Mouse (Mus musculus) telencephalon, adult 2 months (tissue): ENCODE measurements around the gene Duoxa2.

Source experiments
- DNase-seq: peaks from one replicate; pipeline ENCODE4 v3.0.0-alpha.2; 2011; ENCODE audit warnings: low read depth, low spot score

The Duoxa2 gene

DNA sequence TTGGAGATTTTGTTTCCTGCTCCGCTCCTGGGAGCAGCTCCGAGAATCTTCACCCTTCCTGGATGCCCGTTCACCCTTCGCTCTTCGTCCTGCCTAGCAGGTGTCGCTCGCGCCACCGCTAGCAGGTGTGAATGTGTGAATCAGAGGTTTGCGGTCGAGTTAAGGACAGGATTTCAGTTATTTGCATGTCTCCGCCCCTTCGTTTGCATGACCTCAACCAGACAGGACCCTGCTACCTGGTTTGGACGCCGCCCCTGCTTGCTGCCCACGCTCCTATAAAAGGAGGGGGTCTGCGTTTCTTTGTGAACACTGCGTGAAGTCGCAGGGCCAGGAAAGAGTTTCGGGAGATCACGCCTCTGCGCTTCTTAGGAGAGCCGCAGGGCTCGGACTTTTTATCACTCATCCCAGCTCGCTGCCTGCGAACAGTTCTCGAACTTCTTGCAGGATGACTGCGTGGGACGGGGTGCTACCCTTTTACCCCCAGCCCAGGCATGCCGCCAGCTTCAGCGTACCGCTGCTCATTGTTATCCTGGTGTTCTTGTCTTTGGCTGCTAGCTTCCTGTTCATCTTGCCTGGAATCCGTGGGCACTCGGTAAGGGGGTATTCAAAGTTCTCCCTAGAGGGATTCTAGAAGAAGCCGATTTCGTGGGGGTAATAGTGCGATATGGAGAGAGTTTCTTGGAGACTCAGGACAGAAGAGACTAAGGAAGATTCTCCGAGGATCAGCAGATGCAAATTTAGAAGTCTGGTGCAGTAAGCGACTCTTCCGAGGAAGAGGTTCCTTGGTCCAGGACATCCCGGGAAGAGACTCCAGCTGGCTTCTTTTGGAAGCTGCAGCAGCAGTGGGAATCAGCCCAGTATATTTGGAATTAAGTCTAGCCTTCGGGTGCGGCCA lies at the start of gene Duoxa2:
Gene Duoxa2 (plus strand): TSS at position 305 of the 895 bp plus-strand sequence.
- no peak for DNase-seq

DNA sequence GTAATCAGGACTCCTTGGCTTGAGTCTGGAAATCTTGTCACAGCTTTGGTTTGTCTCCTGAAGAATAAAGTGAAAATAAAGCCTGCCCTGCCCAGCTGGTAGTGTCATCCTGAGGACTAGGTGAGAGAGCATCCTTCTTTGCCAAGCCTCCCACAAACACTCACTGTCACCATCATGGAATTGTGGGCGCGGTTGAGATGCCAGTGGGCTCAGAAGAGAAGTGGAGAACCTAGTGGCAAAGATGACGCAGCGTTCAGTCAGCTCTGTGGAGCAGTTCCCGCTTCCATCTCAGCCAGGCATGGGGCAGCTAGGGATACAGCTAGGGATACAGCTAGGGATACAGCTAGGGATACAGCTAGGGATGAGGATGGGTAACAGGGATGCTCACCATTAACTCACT lies 42.7 kb upstream of the Duoxa2 start:
- no peak for DNase-seq

DNA sequence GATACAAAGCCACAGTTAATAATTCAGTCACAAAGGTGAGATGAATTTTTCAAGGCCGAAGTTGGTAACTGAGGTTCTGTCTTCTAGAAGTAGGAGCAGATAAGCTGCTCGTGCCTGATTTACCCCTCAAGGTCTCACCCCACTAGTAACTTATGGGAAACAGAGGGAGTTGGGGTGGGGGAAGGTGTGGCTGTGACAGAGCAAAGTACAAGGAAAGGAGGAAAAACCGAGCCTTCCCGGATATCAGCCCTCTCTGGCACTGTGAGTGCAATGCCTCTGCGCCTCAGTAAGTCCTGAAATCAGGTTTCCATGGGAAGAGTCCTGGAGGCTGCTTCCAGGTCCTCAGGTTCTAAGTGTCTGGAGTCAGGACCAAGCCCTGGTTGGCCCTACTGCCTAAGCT lies 38.0 kb upstream of the Duoxa2 start:
- no peak for DNase-seq

DNA sequence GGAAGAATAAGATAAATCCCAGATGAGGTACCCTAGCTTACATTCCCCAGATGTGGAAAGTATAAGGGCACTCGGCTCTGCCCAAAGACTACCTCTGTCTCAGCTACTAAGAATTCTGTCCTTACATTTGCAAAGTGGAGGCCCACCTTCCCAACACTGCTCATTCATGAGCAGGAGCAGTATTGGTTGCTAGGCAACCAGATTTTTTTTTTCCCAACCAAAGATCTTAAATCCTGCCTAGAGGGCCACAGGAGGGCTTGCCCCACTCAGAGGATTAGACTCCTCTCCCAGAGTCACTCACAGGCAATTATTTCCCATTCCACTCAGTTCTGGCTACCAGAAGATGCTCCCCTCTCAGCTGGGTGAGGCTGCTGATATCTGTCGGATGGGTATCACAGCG lies 34.0 kb upstream of the Duoxa2 start:
- DNase-seq: no peak

DNA sequence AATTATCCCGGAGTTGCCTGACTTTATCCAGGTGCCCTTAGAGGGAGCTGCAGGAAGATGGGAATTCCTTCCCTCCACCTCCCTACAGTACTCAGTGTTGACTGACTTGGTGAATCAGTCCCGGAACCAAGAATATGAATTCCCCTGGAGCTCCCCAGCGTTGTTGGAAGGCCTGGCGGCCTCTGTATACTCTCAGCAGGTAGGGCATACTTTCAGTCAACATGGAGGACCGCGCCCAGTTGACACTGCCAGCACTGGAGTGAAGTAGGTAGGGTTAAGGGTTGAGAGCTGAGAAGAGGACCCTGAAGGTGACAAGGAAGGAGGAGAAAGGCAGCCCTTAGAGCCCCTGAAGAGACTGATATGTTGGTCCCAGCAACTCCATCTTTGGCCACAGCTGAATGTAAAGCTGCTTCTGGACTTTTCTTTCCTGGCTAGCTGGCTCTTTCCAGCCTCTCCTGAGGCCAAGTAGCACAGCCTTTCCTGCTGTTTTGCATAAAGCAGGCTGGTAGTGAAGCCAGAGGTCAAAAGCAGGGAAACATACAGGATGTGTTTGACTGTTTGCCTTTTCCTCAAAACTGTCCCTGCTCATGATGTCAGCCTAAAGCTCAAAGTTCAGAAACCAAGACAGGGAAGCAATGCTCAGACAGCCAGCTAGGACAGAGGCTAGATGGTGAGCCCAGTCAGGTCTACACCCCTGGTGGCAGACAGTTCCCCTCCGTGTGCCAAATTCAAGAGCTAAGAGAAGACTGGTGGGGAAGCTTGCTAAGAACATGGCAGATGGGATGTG lies 32.1 kb upstream of the Duoxa2 start:
- no peak for DNase-seq

DNA sequence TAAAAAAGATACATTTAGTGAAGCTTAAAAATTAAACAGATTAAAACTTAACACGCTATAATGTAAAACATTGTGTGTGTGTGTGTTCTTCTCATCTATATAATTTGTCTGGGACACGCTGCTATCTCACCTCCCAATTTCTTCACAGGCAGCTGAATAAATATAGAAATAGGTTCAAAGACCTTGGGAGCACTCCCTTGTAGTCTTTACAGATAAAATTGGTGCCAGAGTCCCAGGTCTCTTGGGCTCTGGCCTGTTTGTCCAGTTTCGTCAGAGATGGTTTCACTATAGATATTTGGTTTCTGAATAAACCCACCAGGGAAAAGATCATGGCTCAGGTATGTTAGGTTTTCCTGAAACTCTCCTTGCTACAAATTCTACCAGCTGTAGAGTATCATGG lies 19.9 kb upstream of the Duoxa2 start:
- DNase-seq: no peak

DNA sequence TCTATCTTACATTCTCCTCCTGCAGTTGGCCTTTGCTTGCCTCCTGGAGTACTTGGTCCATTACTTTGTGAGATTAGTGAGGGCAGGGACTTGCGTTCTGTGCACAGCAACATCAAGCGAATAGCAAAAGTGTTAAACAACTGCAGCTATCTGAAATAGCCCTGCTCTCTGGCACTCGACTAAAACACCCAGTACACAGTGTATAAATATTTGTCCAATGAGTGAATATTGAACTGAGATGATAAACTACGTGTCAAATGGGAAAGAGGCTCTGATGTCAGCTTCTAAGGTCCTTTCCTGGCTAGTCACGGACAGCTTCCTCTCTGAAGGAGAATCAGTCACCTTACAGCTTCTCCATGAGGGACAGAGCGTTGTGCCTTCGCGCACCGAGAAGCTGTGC lies 14.6 kb upstream of the Duoxa2 start:
- DNase-seq: no peak

DNA sequence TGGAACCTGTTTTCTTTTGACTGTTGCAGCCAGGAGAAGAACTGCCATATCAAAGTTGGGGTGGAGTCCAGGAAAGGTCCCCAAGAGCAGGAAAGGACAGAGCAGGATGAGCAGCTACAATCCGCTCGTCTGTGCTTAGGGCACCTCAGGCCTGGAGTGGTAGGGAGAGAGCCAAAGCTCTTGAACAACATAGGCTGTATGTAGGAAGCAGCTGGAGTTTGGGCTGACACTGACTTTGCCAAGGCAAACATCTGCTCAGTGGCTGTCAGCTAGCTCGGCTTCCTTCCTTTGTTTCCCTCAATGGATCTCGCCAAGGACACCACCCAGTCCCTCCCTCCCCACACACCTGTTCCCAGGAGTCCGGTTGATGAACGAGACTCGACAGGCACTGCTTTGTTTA lies 12.6 kb upstream of the Duoxa2 start:
- no peak for DNase-seq

DNA sequence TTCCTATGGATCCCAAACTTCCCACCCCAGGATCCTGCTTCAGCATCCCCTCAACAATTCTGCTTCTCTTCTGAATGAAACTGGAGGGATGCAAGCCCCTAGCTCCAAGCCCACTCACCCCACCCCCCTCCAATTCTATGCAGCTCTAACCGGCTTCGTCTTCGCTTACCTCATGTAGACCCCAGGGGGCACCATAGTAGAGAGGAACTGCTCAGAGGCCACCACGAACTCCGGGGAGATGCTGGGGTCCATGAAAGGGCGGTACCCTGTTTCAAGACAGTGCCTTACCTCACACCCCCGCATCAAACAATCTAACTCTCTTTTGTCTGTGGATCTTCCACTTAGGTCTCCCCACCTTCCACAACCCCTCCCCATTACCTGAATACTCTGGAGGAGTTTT lies 3.8 kb upstream of the Duoxa2 start:
- DNase-seq: no peak

DNA sequence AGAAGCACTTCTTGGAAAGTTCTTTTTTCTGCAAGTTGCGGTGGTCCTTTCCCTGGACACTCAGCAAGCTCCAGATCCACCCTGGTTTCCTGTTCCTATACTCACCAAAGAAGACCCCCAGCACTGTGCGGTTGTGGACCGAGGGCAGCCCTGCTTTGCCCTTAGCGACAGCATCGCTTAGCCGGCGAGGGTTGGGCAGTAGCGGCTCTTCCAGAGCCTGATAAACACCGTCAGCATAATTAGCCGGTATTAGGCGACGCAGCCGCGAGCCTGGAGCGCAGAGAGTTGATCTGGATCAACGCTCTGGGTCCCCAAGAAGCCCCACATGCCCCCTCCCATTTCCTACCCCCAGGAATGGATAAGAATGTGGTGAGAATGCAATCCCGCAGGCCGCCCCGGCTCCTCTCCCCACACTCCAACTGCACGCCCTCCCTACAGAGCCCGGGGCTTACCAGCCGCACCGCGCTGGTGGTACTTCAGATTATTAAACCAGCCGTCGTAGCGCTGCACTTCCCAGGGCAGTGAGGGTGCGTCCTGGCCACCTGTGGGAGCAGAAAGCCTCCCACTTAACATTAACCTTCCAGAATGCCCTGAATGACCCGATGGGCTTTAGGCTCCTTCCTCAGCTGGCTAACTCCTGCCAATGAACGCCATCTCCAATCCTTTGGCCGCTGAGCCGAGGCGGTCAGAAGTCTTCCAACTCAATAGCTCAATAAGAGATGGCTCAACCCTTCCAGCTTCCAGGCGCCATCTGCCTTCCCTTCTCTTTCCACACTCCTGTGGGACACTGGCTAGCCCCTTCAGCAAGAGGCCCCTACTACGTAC lies 1.2 kb upstream of the Duoxa2 start:
- no peak for DNase-seq

DNA sequence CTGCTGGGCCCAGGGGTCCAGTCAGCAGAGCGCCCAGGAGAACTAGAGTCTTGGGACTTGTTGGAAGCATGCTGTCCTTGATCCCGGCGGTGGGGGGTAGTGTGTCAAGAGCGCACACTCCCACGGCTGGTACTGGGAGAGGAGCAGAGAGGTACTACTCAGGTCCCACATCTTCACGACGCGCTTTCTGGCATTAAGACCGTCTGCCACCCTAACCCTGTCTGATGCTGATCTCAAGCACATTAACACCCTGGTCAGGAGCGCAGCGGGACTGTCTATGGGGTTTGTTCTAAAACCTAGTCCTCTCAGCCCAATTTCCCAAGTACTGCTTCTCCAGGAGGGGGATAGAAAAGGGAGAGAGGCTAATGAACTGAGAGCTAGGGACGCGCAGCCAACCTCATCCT lies 602 bp upstream of the Duoxa2 start, which contains the start of gene Duox2:
Gene Duox2 (minus strand): TSS at position 354 of the 404 bp plus-strand sequence.
- DNase-seq: no peak

DNA sequence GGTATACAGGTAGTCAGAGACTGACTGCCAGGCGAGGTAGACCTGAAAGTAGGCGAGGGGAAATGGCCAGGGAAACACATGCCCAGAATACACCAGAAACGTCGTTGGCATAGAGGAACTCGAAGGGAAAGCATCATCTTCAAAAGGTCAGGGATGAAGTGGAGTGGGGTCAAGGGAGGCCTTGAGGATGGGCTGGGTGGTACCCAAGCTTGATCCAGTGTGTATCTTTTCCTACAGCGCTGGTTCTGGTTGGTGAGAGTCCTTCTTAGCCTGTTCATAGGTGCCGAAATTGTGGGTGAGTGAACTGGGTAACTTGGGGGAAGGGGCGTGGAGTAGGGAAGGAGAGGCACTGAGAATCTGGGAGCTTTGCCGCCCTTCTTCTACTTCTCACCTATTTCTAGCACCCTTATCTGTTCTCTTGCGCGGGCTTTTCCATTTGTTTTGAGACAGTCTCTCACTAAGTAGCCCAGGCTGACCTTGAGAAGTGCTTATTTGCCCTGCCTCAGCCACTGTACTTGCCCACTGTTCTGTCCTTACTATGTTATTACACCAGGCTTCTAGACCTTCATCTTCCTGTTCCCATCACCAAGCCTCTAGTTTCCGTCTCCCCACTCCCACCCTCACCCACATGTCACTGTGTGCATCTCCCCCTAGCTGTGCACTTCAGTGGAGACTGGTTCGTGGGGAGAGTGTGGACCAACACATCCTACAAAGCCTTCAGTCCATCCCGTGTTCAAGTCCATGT lies 1.4 kb downstream of the Duoxa2 start:
- DNase-seq: no peak

DNA sequence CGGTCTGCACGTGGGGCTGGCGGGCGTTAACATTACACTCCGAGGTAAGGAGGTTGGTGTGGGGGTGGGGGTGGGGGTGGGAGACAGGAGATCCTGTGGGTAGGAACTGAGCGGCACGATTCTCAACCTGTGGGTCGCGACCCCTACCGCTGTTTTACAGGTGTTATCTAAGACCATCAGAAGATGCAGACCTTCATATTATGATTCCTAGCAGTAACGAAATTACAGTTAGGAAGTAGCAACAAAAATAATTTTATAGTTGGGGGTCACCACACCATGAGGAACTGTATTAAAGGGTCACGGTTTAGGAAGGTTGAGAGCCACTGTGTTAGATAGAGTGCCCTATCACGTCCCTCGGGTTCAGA lies 1.9 kb downstream of the Duoxa2 start:
- DNase-seq: no peak

DNA sequence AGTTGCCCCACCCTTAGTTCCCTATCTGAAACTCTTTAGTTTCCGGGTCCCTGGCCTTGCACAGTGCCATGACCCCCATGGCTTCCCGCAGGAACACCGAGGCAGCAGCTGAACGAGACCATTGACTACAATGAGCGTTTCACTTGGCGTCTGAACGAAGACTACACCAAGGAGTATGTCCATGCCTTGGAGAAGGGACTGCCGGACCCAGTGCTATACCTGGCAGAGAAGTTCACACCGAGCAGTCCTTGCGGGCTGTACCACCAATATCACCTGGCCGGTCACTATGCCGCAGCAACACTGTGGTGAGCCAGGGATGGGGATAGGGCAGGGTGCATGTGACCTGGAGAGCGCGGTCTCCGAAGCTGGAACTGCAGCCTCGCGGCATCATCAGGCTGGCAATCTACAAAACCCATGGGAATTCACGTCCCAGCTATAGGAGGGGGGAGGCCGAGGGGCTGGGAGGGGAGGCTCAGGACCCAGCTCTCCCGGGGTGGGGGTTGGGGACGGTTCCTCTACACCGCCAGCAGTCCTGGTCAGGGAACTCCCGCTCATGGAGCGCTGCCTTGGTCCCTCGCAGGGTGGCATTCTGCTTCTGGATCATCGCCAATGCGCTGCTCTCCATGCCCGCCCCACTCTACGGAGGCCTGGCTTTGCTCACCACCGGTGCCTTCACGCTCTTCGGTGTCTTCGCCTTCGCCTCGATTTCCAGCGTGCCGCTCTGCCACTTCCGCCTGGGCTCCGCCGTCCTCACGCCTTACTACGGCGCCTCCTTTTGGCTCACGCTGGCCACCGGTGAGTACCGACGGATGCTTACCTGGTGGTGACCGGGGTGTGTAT lies 2.6 kb downstream of the Duoxa2 start:
- no peak for DNase-seq

DNA sequence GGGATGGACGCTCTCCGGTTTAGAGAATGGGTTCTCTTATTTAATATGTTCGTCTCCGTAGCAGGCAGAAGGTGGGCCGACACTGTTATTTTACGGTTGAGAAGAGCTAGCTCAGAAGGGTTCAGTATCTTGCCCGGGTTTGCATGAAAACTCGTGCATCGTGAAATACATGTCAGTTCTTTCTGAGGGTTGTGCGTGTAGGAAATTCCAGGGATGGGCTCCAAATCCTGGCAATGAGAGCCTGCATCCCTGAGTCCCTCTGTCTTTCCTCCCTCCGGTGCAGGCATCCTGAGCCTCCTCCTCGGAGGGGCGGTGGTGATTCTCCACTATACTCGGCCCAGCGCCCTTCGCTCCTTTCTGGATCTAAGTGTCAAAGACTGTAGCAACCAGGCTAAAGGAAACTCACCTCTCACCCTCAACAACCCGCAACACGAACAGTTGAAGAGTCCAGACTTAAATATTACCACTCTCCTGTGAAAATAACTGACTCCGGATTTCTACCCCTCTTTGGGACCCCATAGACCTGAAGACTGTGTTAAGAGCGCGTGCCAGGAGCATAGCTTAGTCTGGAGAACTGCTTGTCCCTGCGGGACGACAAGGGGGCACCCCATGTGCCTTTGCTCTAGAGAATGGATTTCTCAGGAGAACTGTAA lies 3.3 kb downstream of the Duoxa2 start:
- no peak for DNase-seq

DNA sequence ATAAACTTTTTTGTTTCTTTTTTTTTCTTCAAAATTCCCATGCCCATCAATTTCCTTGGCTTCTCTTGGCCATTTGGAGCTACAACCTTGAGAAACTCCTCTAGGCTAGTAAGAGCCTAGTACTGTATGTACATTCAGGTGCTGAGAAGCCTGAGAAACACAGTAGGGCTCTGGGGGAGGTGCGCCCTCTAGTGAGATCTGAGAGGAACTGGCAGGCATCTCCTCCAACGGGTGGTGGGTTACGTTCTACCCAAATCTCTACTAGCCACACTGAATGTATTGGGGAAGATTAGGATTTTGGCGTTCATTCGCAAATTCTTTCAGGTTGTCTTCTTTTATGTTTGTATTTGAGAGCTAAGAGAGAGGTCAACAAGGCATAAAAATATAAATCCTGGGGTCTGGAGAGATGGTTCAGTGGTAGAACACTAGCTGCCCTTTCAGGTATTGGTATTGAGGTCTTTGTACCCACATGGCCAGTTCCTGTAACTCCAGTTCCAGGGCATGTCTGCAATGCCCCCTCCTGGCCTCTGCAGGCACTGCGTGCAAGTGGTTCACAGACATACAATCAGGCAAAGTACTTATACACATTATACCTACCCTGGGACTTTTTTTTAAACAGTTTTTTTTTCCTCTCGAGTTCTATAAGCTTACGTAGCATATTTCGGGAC lies 4.0 kb downstream of the Duoxa2 start:
- peak; percentile 24 for DNase-seq

DNA sequence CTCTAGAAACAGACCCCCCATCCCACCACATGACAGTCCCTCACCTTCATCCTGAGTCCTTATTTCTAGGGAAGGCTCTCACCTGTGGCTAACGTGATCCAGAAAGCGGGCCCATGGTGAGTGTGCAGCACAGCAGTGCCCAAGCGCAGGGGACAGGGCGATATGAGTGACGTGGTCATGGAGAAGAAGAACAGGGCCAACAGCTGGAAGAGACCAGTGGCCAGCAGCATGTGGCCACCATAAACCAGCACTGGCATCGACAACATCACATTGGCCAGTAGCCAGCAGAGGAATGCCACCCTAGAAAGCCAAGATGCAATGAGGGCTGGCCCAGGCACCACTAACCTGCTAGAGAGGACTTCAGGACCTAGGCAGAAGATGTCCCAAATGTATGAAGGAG lies 5.8 kb downstream of the Duoxa2 start:
- DNase-seq: no peak

DNA sequence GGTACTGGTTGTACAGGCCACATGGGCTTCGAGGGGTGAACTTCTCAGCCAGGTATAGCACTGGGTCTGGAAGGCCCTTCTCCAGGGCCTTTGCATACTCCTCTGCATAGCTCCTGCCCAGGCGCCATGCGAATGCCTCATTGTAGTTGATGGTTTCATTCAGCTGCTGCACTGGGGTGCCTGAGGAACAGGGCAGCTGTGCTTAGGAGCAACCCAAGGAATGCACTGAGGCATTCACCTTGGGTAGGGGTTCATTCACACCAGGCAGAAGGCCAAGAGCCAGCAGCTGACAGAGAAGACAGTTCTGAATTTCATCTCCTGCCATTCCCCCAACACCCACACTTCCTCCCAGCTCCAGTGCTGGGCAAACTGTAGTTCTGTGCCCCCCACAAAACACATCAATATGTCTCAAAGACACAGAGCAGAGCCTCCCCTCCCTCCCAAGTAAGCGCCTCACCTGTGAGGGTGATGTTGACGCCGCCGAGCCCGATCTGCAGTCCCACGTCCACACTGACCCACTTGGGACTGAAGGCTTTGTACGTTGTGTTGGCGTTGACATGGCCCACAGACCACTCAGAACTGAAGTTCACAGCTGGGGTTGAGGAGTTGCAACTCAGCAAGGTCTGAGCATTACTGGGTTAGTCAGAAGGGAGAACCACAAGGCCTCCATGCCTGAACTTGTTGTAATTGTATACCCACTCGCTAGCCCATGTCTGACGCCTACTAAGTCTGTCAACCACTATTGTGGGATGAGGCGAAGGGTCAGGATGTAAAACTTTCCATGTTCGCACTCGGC lies 6.6 kb downstream of the Duoxa2 start:
- no peak for DNase-seq
